Mouse (Mus musculus) embryonic facial prominence, embryonic 10.5 days (tissue): Measurements from ENCODE around the gene Tead2. TPM values are rescaled to one million over a fixed set of nuclear protein-coding genes. Genes with fewer than 3 reads are reported as not detected.
"Not testable (repeated sequence)": the region's sequence is repeated elsewhere in the genome, so short reads cannot be mapped to it uniquely, and the experiment has no call there.

ENCODE experiments used
- DNase-seq: peaks from one replicate; pipeline ENCODE4 v3.0.0-alpha.2; 2017; ENCODE audit warnings: low spot score
- H3K27ac ChIP-seq: fragments of 300-500 bp; sonication (generic); replicated peaks from 2 replicates; pipeline ENCODE4 v1.5.1; 2016; ENCODE audit warnings: mild to moderate bottlenecking
- H3K27me3 ChIP-seq: fragments of 300-500 bp; sonication (generic); replicated peaks from 2 replicates; pipeline ENCODE4 v1.6.1; 2016; ENCODE audit warnings: low read depth, mild to moderate bottlenecking; ENCODE audit not compliant: poor library complexity, severe bottlenecking
- H3K36me3 ChIP-seq: fragments of 300-500 bp; sonication (generic); replicated peaks from 2 replicates; pipeline ENCODE4 v1.6.1; 2016; ENCODE audit warnings: mild to moderate bottlenecking, moderate library complexity
- H3K4me1 ChIP-seq: fragments of 300-500 bp; sonication (generic); 2 replicates; pipeline ENCODE4 v1.6.1; 2016
- H3K4me3 ChIP-seq: fragments of 300-500 bp; sonication (generic); 2 replicates; pipeline ENCODE4 v1.5.1; 2016; ENCODE audit warnings: mild to moderate bottlenecking, moderate library complexity
- H3K9me3 ChIP-seq: fragments of 300-500 bp; sonication (generic); 2 replicates; pipeline ENCODE4 v1.6.1; 2016; ENCODE audit warnings: mild to moderate bottlenecking
- WGBS: fragments of 180-500 bp; shearing (Covaris S2); methylation state at CpG from one replicate; pipeline ENCODE4 v1.1.7; 2016; 5-methylcytosine and 5-hydroxymethylcytosine counted together
- polyA plus RNA-seq: library from polyadenylated mRNA; unstranded; fragments of >200 nt; fragmentation: Nextera tagmentation; extraction: Ambion mirVana; gene quantifications from 2 replicates; pipeline ENCODE4 v1.2.1, GENCODE M21; 2016

Gene Tead2
- polyA plus RNA-seq, 1 experiment from 2014 or later: 394 TPM

DNA sequence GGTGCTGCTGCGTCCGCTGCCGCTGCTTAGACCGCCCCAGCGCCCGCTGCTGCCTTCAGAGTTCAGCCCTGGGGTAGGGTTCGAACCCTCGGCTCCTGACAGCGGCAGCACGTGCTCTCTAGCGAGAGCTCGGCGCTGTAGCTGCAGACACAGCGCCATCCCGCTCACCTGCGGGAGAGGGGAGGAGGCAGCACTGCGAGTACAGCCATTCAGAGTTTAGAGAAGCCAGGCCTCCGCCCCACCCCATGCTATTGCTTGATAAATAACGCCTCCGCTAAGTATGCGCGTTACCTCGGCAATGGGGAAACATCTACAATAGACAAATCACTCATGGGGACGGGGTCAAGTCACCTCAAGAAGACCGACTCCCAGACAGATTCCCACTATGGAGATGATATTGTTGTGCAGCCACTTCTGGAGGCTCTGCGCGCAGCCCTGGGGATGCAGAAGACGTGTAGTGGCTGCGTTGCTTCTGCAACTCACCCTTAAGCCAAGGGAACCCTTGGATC lies 18.8 kb downstream of the Tead2 start:
- Histone ChIP-seq H3K27ac (peak overlapping the region; percentile 42), H3K9me3 (no peaks in the 10 kb centered on the region), H3K27me3 (peaks cover 48% of the 10 kb centered on the region), H3K36me3 (peaks cover 49% of the 10 kb centered on the region), H3K4me1 (peaks cover 56% of the 10 kb centered on the region), H3K4me3 (peak overlapping the region; percentile 47)
- 9% methylated on average over 29 of the region's 29 CpGs for WGBS
- peak; percentile 57 for DNase-seq

DNA sequence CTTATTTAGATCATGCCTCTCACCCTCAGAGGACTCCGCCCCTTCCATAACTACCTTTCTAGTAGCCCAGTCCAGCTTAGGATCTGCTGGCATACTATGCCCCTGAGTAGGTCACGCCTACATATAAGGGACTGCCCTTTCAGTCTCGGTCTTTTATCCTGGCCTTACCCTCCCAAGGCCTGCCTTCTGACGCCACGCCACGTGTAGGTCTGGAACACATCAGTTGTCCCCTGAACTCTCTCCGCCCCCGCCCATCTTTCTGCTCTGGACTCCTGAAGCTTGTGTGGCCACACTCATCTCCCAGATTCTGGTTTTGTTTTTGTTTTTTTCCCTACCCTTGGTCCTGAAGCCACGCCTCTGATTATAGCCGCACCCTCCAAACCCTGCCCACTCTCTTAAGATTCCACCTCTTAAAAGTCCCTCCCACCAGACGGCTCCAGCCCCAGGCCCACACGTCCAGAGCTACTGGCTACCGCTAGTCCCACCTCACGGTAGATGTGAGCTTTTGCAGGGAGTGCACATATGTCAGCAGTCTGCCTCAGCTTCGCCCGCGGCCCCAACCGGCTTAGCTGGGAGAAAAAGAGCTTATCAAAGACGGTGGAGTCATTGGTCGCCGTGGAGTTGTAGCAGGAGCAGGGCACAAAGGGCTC lies 19.5 kb downstream of the Tead2 start:
- 3% methylated on average over 21 of the region's 21 CpGs for WGBS
- Histone ChIP-seq H3K36me3 (peaks cover 42% of the 10 kb centered on the region), H3K4me1 (peaks cover 56% of the 10 kb centered on the region), H3K27me3 (peaks cover 55% of the 10 kb centered on the region), H3K9me3 (no peaks in the 10 kb centered on the region), H3K4me3 (peak overlapping the region; percentile 47), H3K27ac (peak overlapping the region; percentile 42)
- DNase-seq: peak; percentile 83

DNA sequence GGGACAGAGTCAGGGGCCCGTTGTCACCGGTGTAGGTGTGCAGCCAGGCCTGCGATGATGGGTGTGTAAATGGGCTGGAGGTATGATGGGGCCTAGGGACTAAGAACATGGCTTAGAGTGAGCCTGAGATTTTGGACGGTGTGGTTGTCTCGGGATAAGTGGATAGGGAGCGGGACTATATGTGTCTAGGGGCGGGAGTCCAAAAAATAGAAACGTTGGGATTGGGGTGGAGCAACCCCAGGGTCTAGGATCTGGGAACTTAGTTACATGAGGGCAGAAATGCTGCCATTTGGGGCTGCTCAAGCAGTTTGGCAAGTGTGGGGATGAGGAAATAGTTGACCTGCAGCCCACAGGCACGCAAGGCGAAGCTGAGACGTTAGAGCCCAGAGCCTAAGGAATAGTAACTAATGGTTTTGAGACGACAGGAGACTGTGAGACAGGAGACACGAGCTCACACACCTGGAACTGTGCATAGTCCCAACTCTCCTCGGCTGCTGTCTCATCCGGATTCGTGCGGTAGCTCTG lies 20.2 kb downstream of the Tead2 start:
- H3K4me1 ChIP-seq: peaks cover 62% of the 10 kb centered on the region
- H3K4me3 ChIP-seq: peak overlapping the region; percentile 47
- H3K9me3 ChIP-seq: no peaks in the 10 kb centered on the region
- DNase-seq: no peak
- peaks cover 61% of the 10 kb centered on the region for H3K27me3 ChIP-seq
- peaks cover 35% of the 10 kb centered on the region for H3K36me3 ChIP-seq
- 27% methylated on average over 17 of the region's 17 CpGs for WGBS
- H3K27ac ChIP-seq: peak overlapping the region; percentile 42

DNA sequence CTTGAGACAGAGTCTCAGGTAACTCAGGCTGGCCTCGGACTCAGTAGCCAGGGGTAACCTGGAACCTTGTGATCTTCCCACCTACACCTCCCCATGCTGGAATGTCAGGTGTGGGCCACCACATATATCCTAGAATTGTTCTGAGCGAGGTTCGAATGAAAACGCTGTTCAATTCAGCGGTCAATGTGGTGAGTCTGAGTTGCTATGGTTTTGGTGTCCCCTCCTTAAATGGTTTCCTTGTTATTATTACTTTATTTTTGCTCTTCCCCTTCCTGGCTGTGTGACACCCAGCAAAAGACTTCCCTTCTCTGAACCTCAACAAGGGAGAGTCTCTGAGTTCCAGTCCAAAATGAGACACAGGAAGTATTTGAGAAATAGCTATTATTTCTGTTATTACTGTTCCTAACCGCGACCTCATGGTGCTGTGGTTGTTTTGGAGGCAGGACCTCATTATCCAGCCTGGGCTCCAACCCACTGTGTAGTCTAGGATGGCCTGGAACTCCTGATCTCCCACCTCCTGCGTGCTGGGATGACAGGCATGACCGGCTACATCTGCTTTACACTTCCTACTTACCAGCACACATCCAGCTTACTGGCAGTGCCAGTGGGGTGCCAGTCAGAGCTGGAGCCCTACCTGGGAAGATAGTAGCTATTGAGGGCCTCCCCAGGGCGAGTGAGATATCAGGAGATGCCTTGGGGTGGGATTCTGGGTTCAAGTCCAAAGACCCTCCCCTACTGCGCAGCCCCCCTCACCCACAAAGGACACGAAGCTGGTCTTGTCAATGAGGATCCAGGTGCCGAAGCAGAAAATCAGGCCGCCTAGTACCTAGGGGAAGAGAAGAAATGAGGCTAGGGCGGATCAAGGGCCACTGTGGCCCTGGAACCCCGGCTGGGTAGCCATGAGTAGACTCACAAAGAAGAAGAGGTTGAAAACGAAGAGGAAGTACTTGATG lies 22.5 kb downstream of the Tead2 start:
- Histone ChIP-seq H3K27ac (no peak overlapping the region), H3K9me3 (no peaks in the 10 kb centered on the region), H3K27me3 (peaks cover 70% of the 10 kb centered on the region), H3K36me3 (peaks cover 12% of the 10 kb centered on the region), H3K4me1 (peaks cover 56% of the 10 kb centered on the region), H3K4me3 (no peak overlapping the region)
- 78% methylated on average over 17 of the region's 17 CpGs for WGBS
- peak; percentile 8 for DNase-seq

DNA sequence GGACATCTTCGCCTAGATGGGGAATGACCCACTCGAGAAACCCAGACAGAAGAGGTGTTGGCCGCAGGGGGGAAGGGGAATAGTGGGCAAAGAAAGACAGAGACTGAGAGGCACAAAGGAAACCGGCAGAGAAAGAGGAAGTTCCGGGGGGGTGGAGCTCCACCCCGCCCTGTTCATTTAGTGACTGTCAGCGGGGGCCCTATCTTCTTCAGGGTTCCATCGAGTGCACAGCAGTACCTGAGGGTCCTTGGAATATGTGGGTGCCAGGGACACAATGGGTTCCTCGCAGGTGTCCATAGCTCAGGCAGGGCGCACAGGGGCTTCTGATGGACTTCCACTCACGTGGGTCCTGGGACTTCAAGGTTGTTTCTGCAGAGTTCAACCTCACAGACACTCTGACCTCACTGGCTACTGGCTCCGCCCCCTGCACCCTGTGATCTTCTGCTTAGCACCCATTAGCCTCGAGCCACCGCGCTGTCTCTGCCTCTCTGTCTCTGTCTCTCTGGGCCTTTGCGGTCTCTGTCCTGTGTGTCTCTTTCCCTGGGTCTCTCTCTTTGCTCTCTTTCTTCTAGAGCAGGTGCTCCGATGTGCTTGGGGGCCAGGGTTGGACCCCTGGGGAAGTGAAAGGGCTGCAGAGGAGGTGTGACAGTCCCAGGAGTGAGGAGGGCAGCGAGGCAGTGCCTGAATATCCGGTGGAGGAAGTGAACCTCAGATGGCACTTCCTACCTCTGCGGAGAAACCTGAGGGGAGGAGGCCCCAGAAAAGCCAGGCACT lies 23.4 kb downstream of the Tead2 start, which contains the start of gene Cd37:
Cd37 (minus strand) TSS at position 393 of the 774 bp plus-strand sequence.
- Histone ChIP-seq H3K4me3 (peak within 1 kb of the TSS; percentile 25; the same call in 1 of the 2 replicates), H3K9me3 (no peaks in the 10 kb centered on the region), H3K4me1 (peaks cover 47% of the 10 kb centered on the region), H3K36me3 (peaks cover 3% of the 10 kb centered on the region; the same call in 1 of the 2 replicates), H3K27me3 (peaks cover 68% of the 10 kb centered on the region), H3K27ac (no peak within 1 kb of the TSS; the same call in 1 of the 2 replicates)
- DNase-seq: no peak
- WGBS: 40% methylated on average over 20 of the region's 20 CpGs

DNA sequence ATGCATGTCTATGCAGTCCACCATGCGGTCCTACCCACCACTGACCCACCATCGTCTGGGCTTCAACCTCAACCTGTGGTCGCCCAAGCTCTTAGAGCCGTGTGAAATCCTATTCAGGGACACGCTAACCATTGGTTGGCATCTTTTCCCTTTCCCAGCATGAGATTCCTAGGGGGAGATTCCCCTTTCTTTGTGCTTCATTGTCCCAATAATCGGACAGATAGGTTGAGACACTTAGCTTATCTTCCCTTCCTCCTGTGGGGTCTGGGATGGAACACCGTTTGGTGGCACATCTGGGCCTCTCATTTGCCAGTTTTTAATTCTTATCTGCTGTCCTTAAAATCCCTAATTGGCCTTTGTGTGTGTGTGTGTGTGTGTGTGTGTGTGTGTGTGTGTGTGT lies 24.6 kb downstream of the Tead2 start:
- peaks cover 68% of the 10 kb centered on the region for H3K27me3 ChIP-seq

DNA sequence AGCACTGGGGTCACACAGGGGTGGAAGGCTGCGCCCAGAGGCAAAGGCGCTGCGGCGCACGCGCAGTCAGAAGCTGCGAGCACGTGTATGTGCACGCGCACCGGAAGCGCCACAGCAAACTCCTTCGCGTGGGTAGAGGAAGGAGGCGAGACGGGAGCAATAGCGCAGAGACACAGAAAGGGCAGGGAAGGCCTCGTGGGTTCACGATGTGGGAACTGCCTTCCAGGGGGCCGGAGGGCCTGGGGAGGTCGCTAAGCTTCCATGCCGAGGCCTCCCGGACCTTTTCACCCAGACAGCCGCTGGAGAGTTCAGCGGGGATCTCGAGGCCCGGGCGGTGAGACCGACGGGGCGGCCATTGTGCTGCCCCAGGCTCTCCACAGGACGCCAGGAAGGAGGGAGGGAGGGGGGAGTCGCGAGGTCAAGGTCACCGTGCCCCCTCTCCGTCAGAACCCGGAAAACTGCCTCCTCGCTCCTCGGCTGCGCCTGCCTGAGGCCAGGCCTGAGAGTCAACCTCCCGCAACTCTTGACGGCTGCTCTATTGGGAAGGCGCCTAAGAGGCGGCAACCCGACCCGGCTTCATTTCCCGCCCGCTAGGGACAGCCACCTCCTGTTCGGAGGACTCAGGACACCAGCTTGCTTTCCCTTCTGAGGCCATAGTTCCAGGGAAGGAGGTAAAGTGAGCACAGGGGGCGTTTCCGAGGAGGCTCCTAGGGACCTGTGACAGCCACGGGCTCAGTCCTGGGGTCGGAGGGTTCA lies 25.3 kb downstream of the Tead2 start, which contains the start of gene Slc6a16:
Slc6a16 (plus strand) TSS at position 453 of the 756 bp plus-strand sequence.
- Histone ChIP-seq H3K9me3 (no peaks in the 10 kb centered on the region), H3K4me1 (peaks cover 28% of the 10 kb centered on the region), H3K27ac (peak within 1 kb of the TSS; percentile 81), H3K27me3 (peaks cover 64% of the 10 kb centered on the region), H3K36me3 (no peaks in the 10 kb centered on the region), H3K4me3 (peak within 1 kb of the TSS; percentile 50)
- DNase-seq: peak; percentile 78
- WGBS: 9% methylated on average over 53 of the region's 53 CpGs

More for the DNA sequence above, 24.6 kb downstream of the Tead2 start:
- H3K4me3 ChIP-seq: no peak overlapping the region
- H3K4me1 ChIP-seq: peaks cover 35% of the 10 kb centered on the region
- H3K36me3 ChIP-seq: no peaks in the 10 kb centered on the region
- peak overlapping the region; percentile 81; the same call in 1 of the 2 replicates for H3K27ac ChIP-seq
- 82% methylated on average over 7 of the region's 7 CpGs for WGBS
- H3K9me3 ChIP-seq: no peaks in the 10 kb centered on the region
- peak; percentile 7 for DNase-seq

DNA sequence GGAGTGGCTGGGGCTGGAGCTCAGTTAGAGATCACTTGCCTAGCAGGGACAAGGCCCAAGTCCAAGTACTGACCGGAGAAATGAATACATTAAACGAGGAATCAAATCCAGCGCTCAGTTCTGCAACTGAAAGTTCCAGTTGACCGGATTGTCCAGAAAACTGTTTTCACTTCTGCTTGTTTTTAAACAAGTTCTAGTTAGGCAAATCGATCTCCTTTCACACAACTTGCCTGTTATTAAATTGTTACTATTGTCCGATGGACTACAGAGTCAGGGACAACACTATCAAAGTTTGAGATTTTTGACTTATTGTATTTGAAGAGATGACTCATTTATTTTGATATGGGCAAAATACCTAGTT lies 25.8 kb downstream of the Tead2 start:
- no peak for DNase-seq
- Histone ChIP-seq H3K27me3 (peaks cover 58% of the 10 kb centered on the region), H3K27ac (peak overlapping the region; percentile 81; the same call in 1 of the 2 replicates), H3K4me3 (peak overlapping the region; percentile 50), H3K36me3 (no peaks in the 10 kb centered on the region), H3K4me1 (peaks cover 25% of the 10 kb centered on the region), H3K9me3 (no peaks in the 10 kb centered on the region)
- 78% methylated on average over 6 of the region's 6 CpGs for WGBS

DNA sequence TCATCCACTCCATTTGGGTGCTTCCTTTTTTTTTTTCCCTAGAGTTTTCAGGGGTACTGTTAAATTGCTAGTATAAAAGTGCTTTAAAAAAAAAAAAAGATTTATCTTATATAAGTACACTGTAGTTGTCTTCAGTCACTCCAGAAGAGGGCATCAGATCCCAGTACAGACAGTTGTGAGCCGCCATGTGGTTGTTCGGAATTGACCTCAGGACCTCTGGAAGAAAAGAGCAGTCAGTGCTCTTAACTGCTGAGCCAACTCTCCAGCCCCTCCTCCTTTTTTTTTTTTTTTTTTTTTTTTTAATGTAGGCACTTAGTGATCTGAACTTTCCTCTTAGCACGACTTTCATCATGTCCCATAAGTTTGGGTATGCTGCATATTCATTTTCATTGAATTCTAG lies 32.1 kb downstream of the Tead2 start:
- Histone ChIP-seq H3K4me3 (no peak overlapping the region), H3K36me3 (no peaks in the 10 kb centered on the region), H3K27ac (no peak overlapping the region), H3K27me3 (no peaks in the 10 kb centered on the region), H3K4me1 (no peaks in the 10 kb centered on the region), H3K9me3 (no peaks in the 10 kb centered on the region)
- DNase-seq: peak; percentile 7
- 41% methylated on average over 3 of the region's 3 CpGs for WGBS

DNA sequence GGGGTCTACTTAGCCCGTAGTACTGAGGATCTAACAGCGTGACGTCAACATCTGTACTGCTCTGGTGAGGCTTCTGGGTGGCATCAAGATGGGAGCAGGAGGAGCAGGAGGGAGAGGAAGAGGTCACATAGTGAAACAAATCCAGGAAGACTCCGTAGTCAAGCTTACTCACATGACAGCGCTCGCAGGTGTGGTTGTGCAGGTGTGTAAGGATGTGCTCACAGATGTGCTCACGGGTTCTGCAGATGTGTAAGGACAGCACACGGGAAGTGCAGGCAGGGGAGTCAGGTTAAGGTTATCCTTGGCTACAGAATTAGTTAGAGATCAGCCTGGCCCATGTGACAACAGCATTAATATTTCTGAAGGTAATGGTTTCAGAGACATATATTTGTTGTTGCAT lies 38.3 kb downstream of the Tead2 start:
- no peak for DNase-seq
- 86% methylated on average over 8 of the region's 8 CpGs for WGBS

DNA sequence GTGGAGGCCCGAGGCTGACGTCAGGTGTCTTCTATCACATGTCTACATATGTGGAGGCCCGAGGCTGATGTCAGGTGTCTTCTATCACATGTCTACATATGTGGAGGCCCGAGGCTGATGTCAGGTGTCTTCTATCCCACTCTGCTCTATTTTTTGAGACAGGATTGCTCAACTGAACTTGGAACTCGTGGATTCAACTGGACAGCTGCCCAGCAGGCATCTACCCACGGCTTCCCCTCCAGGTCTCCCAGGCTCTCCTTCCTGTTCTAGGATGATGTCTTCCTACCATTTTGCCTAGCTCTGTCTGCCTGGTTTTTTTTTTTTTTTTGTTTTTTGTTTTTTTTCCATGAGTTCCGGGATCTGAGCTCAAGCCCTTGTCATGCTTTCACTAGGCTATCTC lies 40.3 kb downstream of the Tead2 start:
- 85% methylated on average over 7 of the region's 7 CpGs for WGBS
- H3K4me1 ChIP-seq, H3K36me3 ChIP-seq, H3K4me3 ChIP-seq, H3K9me3 ChIP-seq, DNase-seq, H3K27me3 ChIP-seq, H3K27ac ChIP-seq: not testable (repeated sequence)

More for the DNA sequence above, 38.3 kb downstream of the Tead2 start:
- Histone ChIP-seq H3K36me3 (no peaks in the 10 kb centered on the region), H3K27ac (no peak overlapping the region), H3K9me3 (no peaks in the 10 kb centered on the region), H3K4me1 (peaks cover 7% of the 10 kb centered on the region; the same call in 1 of the 2 replicates), H3K27me3 (0 out of 2 replicates have a peak, but pooled peaks cover 9% of the 10 kb centered on the region), H3K4me3 (no peak overlapping the region)
